Mouse (Mus musculus) forebrain, embryonic 14.5 days (tissue): Measurements from ENCODE around the gene Cux1. TPM values are rescaled to one million over a fixed set of nuclear protein-coding genes. Genes with fewer than 3 reads are reported as not detected.
A peak's percentile ranks its signal among the peaks of the same experiment; 100 is the strongest.

Experiments
- ATAC-seq: fragments of 200-750 bp; cut with Nextera tagmentation; 2 replicates; pipeline ENCODE4 v1.8.0; 2017; ENCODE audit warnings: mild to moderate bottlenecking, moderate library complexity
- DNase-seq: peaks from one replicate; pipeline ENCODE4 v3.0.0-alpha.2; 2015; ENCODE audit warnings: low spot score
- H3K27ac ChIP-seq: fragments of 300-500 bp; sonication (generic); 2 replicates; pipeline ENCODE4 v1.5.1; 2014; ENCODE audit warnings: low read depth, mild to moderate bottlenecking, control low read depth, low read length, moderate library complexity
- H3K27me3 ChIP-seq: fragments of 300-500 bp; sonication (generic); replicated peaks from 2 replicates; pipeline ENCODE4 v1.6.1; 2014; ENCODE audit warnings: low read length, control low read depth, mixed read lengths; ENCODE audit not compliant: control insufficient read depth, insufficient read depth
- H3K36me3 ChIP-seq: fragments of 300-500 bp; sonication (generic); 2 replicates; pipeline ENCODE4 v1.6.1; 2014; ENCODE audit warnings: low read length, control low read depth; ENCODE audit not compliant: control insufficient read depth, insufficient read depth
- H3K4me1 ChIP-seq: fragments of 300-500 bp; sonication (generic); 2 replicates; pipeline ENCODE4 v1.6.1; 2014; ENCODE audit warnings: antibody characterized with exemption, low read length, control low read depth; ENCODE audit not compliant: control insufficient read depth, insufficient read depth
- H3K4me2 ChIP-seq: fragments of 300-500 bp; sonication (generic); 2 replicates; pipeline ENCODE4 v1.6.1; 2014; ENCODE audit warnings: mild to moderate bottlenecking, control low read depth, low read length
- H3K4me3 ChIP-seq: fragments of 300-500 bp; sonication (generic); 2 replicates; pipeline ENCODE4 v1.5.1; 2014; ENCODE audit warnings: low read depth, low read length, control low read depth
- H3K9ac ChIP-seq: fragments of 300-500 bp; sonication (generic); 2 replicates; pipeline ENCODE4 v1.6.1; 2014; ENCODE audit warnings: mild to moderate bottlenecking, low read length, control low read depth, moderate library complexity
- H3K9me3 ChIP-seq: fragments of 300-500 bp; sonication (generic); replicated peaks from 2 replicates; pipeline ENCODE4 v1.6.1; 2016; ENCODE audit warnings: low read length, control low read depth, mixed read lengths; ENCODE audit not compliant: control insufficient read depth
- WGBS: fragments of 180-500 bp; shearing (Covaris S2); extraction: QIAGEN DNeasy Blood & Tissue Kit; methylation state at CpG from one replicate; pipeline ENCODE4 v1.1.7; 2014; 5-methylcytosine and 5-hydroxymethylcytosine counted together
- polyA plus RNA-seq: library from polyadenylated mRNA; unstranded; fragments of >200 nt; fragmentation: Nextera tagmentation; extraction: Ambion mirVana; gene quantifications from 2 replicates; pipeline ENCODE4 v1.2.1, GENCODE M21; 2014

The Cux1 gene
- polyA plus RNA-seq, 1 experiment from 2014 or later, result 89.6 TPM

- Histone ChIP-seq H3K4me1 (peaks cover 10% of the 10 kb centered on the region), H3K27me3 (no peaks in the 10 kb centered on the region), H3K27ac (no peak overlapping the region), H3K9me3 (no peaks in the 10 kb centered on the region), H3K4me2 (no peak overlapping the region), H3K36me3 (no peaks in the 10 kb centered on the region), H3K4me3 (no peak overlapping the region), H3K9ac (no peak overlapping the region)
- no peak for ATAC-seq
- DNase-seq, result no peak
- WGBS, result 80% methylated on average over 6 of the region's 6 CpGs
Observed at GRCm38 (mm10) chr5:136241161-136241560, 326.1 kb downstream of the Cux1 start.

DNA sequence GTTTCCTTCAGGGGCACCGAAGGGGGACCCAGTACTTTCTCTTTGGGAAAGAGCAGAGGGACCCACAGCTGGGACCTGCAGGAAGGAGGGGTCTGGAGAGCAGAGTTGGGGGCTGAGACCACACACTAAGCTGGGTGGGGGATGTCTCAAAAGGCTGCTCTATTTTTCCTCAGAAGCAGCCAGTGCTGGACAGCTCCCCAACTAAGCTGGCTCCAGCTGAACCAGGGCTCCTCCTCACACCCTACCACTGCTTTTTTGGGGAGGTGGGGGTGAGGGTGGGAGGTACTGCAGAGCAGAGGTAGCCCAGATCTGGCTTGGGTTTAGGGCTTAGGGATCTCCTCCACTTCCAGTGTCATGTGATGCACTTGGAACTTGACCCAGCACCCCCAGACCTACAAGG is 326.9 kb downstream of the Cux1 start:
- Histone ChIP-seq H3K27me3 (no peaks in the 10 kb centered on the region), H3K9ac (no peak overlapping the region; the same call in 1 of the 2 replicates), H3K36me3 (no peaks in the 10 kb centered on the region), H3K4me1 (peaks cover 10% of the 10 kb centered on the region), H3K9me3 (no peaks in the 10 kb centered on the region), H3K4me3 (no peak overlapping the region), H3K4me2 (no peak overlapping the region), H3K27ac (no peak overlapping the region)
- no peak for DNase-seq
- WGBS, result 55% methylated on average over 1 of the region's 1 CpGs
- ATAC-seq, result no peak

GRCm38 (mm10) chr5:136237607-136238006 is 329.7 kb downstream of the Cux1 start:
- no peak for DNase-seq
- WGBS, result 4% methylated on average over 19 of the region's 19 CpGs
- H3K4me3 ChIP-seq, result peak overlapping the region; percentile 14

GRCm38 (mm10) chr5:136236611-136237010 is 330.7 kb downstream of the Cux1 start:
- peaks cover 5% of the 10 kb centered on the region for H3K36me3 ChIP-seq
- no peaks in the 10 kb centered on the region for H3K9me3 ChIP-seq
- ATAC-seq, result no peak
- H3K9ac ChIP-seq, result no peak overlapping the region
- H3K4me3 ChIP-seq, result no peak overlapping the region
- H3K27ac ChIP-seq, result no peak overlapping the region
- H3K27me3 ChIP-seq, result no peaks in the 10 kb centered on the region
- H3K4me1 ChIP-seq, result peaks cover 8% of the 10 kb centered on the region
- no peak overlapping the region for H3K4me2 ChIP-seq
- WGBS, result 87% methylated on average over 5 of the region's 5 CpGs
- no peak for DNase-seq

More at GRCm38 (mm10) chr5:136237607-136238006, 329.7 kb downstream of the Cux1 start:
- peaks cover 8% of the 10 kb centered on the region for H3K4me1 ChIP-seq
- no peak for ATAC-seq
- H3K27me3 ChIP-seq, result no peaks in the 10 kb centered on the region
- peak overlapping the region; percentile 55 for H3K4me2 ChIP-seq
- no peaks in the 10 kb centered on the region for H3K36me3 ChIP-seq
- H3K27ac ChIP-seq, result no peak overlapping the region
- H3K9me3 ChIP-seq, result no peaks in the 10 kb centered on the region
- peak overlapping the region; percentile 47 for H3K9ac ChIP-seq

GRCm38 (mm10) chr5:136230348-136231035 is 336.8 kb downstream of the Cux1 start:
- Histone ChIP-seq H3K9me3 (no peaks in the 10 kb centered on the region), H3K4me1 (0 out of 2 replicates have a peak, but pooled peaks cover 3% of the 10 kb centered on the region), H3K4me2 (no peak overlapping the region), H3K36me3 (peaks cover 47% of the 10 kb centered on the region), H3K9ac (no peak overlapping the region), H3K4me3 (no peak overlapping the region), H3K27ac (no peak overlapping the region), H3K27me3 (no peaks in the 10 kb centered on the region)
- DNase-seq (no peak), ATAC-seq (no peak)
- 83% methylated on average over 4 of the region's 4 CpGs for whole genome bisulfite sequencing

DNA sequence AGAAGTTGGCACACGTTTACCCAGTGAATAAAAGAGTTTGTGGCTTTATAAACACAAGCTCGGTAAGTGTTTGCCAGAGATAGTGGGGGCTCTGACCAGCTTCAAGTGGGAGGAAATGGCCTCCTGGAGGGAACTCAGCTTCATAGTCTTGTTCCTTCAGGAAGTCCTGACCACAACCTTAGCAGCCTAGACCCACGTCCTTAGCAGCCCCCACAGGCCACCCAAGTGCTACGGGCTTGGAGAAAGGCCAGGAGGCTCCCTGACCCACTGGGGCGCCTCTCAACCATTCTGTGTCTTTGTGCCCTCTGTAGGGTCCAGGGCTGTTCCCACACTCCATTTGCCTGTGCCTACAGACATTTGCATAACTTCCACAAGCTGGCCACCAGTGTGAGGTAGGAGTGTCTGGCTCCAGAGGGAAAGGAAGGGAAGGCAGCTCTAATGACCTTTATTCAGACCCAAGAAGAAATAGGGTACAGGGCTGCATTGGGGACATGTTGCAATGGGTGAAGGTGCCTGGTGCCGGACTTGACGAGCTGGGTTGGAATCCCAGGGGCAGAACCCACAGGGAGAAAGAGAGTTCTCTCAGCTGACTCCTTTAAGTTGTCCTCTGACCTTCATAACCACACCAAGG is 340.9 kb downstream of the Cux1 start:
- Histone ChIP-seq H3K9ac (no peak overlapping the region), H3K4me1 (no peaks in the 10 kb centered on the region), H3K27ac (no peak overlapping the region), H3K9me3 (no peaks in the 10 kb centered on the region), H3K4me2 (no peak overlapping the region), H3K27me3 (no peaks in the 10 kb centered on the region), H3K4me3 (no peak overlapping the region), H3K36me3 (peaks cover 72% of the 10 kb centered on the region)
- ATAC-seq, result no peak
- no peak for DNase-seq
- WGBS, result 86% methylated on average over 7 of the region's 7 CpGs

- Histone ChIP-seq H3K9me3 (no peaks in the 10 kb centered on the region), H3K4me1 (no peaks in the 10 kb centered on the region), H3K36me3 (peaks cover 45% of the 10 kb centered on the region), H3K4me3 (no peak overlapping the region), H3K27ac (no peak overlapping the region), H3K27me3 (no peaks in the 10 kb centered on the region), H3K9ac (no peak overlapping the region), H3K4me2 (no peak overlapping the region)
- no peak for ATAC-seq
- WGBS, result 80% methylated on average over 12 of the region's 12 CpGs
- DNase-seq, result no peak
Observed at GRCm38 (mm10) chr5:136218585-136218984, 348.7 kb downstream of the Cux1 start.

- no peaks in the 10 kb centered on the region for H3K27me3 ChIP-seq
- DNase-seq (no peak), ATAC-seq (no peak)
- peaks cover 41% of the 10 kb centered on the region for H3K36me3 ChIP-seq
- H3K4me3 ChIP-seq, result no peak overlapping the region
- H3K4me2 ChIP-seq, result no peak overlapping the region
- H3K9ac ChIP-seq, result no peak overlapping the region
- H3K27ac ChIP-seq, result no peak overlapping the region
- 75% methylated on average over 4 of the region's 4 CpGs for WGBS
- H3K4me1 ChIP-seq, result no peaks in the 10 kb centered on the region
- H3K9me3 ChIP-seq, result no peaks in the 10 kb centered on the region
Observed at GRCm38 (mm10) chr5:136217932-136218381, 349.3 kb downstream of the Cux1 start.

DNA sequence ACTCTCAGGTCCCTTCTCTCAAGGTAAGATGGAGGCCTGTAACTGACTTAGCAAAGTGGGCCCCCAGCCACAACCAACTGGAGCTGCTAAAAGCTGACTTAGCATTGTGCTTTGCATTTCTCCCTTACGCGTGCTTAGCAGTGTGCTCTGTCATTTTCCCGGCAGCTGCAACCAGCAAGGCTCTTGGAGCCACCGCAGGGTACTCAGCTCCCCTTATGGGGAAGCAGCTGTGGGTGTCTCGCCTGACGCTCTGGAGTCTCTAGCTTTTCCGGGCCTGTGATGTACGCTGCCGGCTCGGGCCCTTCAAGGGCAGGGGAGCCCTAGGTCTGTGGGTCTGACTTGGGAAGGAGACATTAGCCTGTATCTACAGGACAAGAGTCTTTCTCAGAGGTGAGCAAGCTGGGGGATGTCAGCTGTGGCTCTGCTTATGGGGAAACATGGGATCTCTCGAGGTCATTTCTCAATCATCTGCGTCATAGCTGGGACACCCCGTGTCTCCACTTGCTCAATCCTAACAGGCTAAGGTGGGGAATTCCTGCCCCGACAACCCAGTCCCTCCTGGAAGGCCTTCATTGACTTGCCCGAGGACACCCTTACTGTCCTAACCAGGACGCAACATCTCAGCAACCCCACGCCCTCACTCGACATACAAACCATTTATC is 350.2 kb downstream of the Cux1 start:
- Histone ChIP-seq H3K4me3 (no peak overlapping the region), H3K9me3 (no peaks in the 10 kb centered on the region), H3K4me1 (no peaks in the 10 kb centered on the region), H3K9ac (no peak overlapping the region), H3K36me3 (peaks cover 39% of the 10 kb centered on the region), H3K27ac (no peak overlapping the region), H3K27me3 (no peaks in the 10 kb centered on the region), H3K4me2 (no peak overlapping the region)
- 89% methylated on average over 18 of the region's 18 CpGs for WGBS
- ATAC-seq, result no peak
- DNase-seq, result no peak
